Mouse (Mus musculus) heart, embryonic 14.5 days (tissue): Measurements from ENCODE around the gene Ank3. TPM values are rescaled to one million over a fixed set of nuclear protein-coding genes. Genes with fewer than 3 reads are reported as not detected.

ENCODE experiments used
- ATAC-seq: fragments of 200-750 bp; cut with Nextera tagmentation; 2 replicates; pipeline ENCODE4 v1.8.0; 2017; ENCODE audit warnings: low read depth, moderate TSS enrichment; ENCODE audit not compliant: insufficient number of reproducible peaks, insufficient read depth, low FRiP score
- H3K27ac ChIP-seq, 2 experiments: fragments of 200-500 bp in 1 of 2; fragments of 300-500 bp in 1 of 2; sonication (generic) in 1 of 2; replicated peaks in 1 of 2; 2 replicates each; pipeline ENCODE4 v1.5.1; 2012 to 2014; ENCODE audit warnings: low read depth in 2 of 2, low read length in 2 of 2, control low read depth in 1 of 2, mild to moderate bottlenecking in 1 of 2, mixed read lengths in 1 of 2; ENCODE audit not compliant: control insufficient read depth in 1 of 2, insufficient read depth in 1 of 2
- H3K27me3 ChIP-seq: fragments of 300-500 bp; sonication (generic); 2 replicates; pipeline ENCODE4 v1.6.1; 2014; ENCODE audit warnings: mild to moderate bottlenecking, low read length, control low read depth; ENCODE audit not compliant: control insufficient read depth, insufficient read depth
- H3K36me3 ChIP-seq: fragments of 300-500 bp; sonication (generic); 2 replicates; pipeline ENCODE4 v1.6.1; 2014; ENCODE audit warnings: mild to moderate bottlenecking, control low read depth, low read length, mixed read lengths; ENCODE audit not compliant: control insufficient read depth, insufficient read depth
- H3K4me1 ChIP-seq, 2 experiments: fragments of 200-500 bp in 1 of 2; fragments of 300-500 bp in 1 of 2; sonication (generic) in 1 of 2; 2 replicates each; pipeline ENCODE4 v1.6.1; 2012 to 2014; ENCODE audit warnings: low read length in 2 of 2, control low read depth in 1 of 2, mixed read lengths in 1 of 2; ENCODE audit not compliant: control insufficient read depth in 2 of 2, insufficient read depth in 2 of 2
- H3K4me2 ChIP-seq: fragments of 300-500 bp; sonication (generic); 2 replicates; pipeline ENCODE4 v1.6.1; 2014; ENCODE audit warnings: mild to moderate bottlenecking, low read length
- H3K4me3 ChIP-seq, 2 experiments: fragments of 200-500 bp in 1 of 2; fragments of 300-500 bp in 1 of 2; sonication (generic) in 1 of 2; 2 replicates each; pipeline ENCODE4 v1.5.1; 2012 to 2014; ENCODE audit warnings: low read length in 2 of 2, mild to moderate bottlenecking in 2 of 2, control low read depth in 1 of 2, low read depth in 1 of 2, moderate library complexity in 1 of 2; ENCODE audit not compliant: control insufficient read depth in 1 of 2, insufficient read depth in 1 of 2
- H3K9ac ChIP-seq: fragments of 300-500 bp; sonication (generic); 2 replicates; pipeline ENCODE4 v1.6.1; 2014; ENCODE audit warnings: mild to moderate bottlenecking, low read length
- H3K9me3 ChIP-seq: fragments of 300-500 bp; sonication (generic); 2 replicates; pipeline ENCODE4 v1.6.1; 2016; ENCODE audit warnings: low read length, control low read depth; ENCODE audit not compliant: control insufficient read depth
- WGBS: fragments of 180-500 bp; shearing (Covaris S2); extraction: QIAGEN DNeasy Blood & Tissue Kit; methylation state at CpG from one replicate; pipeline ENCODE4 v1.1.7; 2014; 5-methylcytosine and 5-hydroxymethylcytosine counted together
- polyA plus RNA-seq: library from polyadenylated mRNA; unstranded; fragments of >200 nt; fragmentation: Nextera tagmentation; extraction: Ambion mirVana; gene quantifications from 2 replicates; pipeline ENCODE4 v1.2.1, GENCODE M21; 2014

Ank3 gene
- polyA plus RNA-seq, 1 experiment from 2014 or later: 43.2 TPM

DNA sequence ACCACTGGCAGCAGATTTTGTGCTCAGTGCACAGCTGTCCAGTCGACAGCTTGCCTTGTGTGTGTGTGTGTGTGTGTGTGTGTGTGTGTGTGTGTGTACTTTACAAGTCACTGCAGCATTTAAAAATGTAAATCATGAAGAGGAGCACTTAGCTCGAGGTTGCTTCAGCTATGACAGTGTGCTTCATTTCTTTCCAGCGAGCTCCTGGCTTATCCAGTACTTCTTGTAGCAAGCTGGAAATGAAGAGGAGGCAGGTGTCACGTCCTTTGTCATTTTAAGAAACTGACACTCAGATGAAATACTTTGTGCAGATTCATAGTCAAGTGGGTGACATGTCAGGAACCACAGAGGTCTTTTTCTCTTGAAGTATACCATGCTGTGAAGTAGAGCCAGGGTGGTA lies 66.3 kb downstream of the Ank3 start:
- no peaks in the 10 kb centered on the region for H3K27me3 ChIP-seq
- no peaks in the 10 kb centered on the region for H3K9me3 ChIP-seq
- 54% methylated on average over 4 of the region's 4 CpGs for WGBS
- no peak overlapping the region for H3K4me3 ChIP-seq
- H3K4me1 ChIP-seq: no peaks in the 10 kb centered on the region
- ATAC-seq: no peak
- no peak overlapping the region for H3K4me2 ChIP-seq
- no peaks in the 10 kb centered on the region for H3K36me3 ChIP-seq
- H3K9ac ChIP-seq: no peak overlapping the region
- H3K27ac ChIP-seq: no peak overlapping the region

DNA sequence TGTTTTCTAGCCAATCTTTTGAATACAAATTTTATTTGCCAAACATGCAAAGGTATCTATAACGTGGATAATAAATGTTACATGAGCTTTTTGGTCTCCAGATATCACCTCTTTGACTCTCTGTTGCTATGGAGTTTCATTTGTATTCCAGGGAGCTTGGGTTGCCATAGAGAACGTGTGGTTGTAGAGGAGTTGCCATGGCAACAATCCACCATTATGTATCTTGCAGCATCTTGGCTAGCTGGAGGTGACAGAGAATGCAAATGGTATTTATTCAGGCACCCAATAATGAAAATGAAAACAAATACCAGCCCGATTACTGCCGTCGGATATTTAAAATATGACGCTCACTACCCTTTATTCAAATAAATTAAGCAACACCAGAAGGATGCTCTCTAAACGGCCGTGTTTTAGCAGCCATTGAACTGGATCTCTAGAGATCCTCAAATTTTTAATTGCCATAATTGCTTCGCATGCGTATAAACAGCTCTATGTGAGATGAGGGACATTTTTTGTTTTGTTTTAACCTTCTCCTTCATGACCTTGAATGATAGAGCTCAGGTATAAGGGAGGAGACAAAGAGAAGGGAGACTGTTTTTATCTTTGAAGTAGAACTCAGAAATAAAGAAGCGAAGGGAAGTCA lies 67.1 kb downstream of the Ank3 start:
- Histone ChIP-seq H3K27ac (no peak overlapping the region), H3K4me3 (no peak overlapping the region), H3K4me2 (no peak overlapping the region), H3K4me1 (no peaks in the 10 kb centered on the region), H3K27me3 (no peaks in the 10 kb centered on the region), H3K9ac (no peak overlapping the region), H3K36me3 (no peaks in the 10 kb centered on the region), H3K9me3 (no peaks in the 10 kb centered on the region)
- 80% methylated on average over 11 of the region's 11 CpGs for WGBS
- no peak for ATAC-seq

DNA sequence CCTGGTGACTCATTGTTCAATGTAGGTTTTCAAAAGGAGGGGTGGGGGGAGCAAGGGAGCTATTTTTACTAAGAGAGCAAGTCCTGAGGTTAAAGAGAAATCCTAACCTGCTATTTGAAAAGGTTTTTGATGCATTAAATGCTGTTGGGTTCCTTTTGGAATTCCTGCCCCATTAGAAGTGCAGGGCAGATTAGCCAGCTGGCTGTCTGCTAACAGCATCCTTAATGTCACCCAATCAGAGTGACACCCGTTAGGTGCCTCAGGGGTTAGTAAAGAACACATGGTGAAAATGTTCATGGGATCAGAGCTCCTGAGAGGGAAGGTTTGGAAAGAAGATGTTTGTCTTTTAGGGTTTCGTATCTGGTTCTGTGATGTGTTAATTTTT lies 67.6 kb downstream of the Ank3 start:
- ATAC-seq: no peak
- Histone ChIP-seq H3K4me1 (no peaks in the 10 kb centered on the region), H3K4me3 (no peak overlapping the region), H3K9me3 (no peaks in the 10 kb centered on the region), H3K36me3 (no peaks in the 10 kb centered on the region), H3K27me3 (no peaks in the 10 kb centered on the region), H3K27ac (no peak overlapping the region), H3K4me2 (no peak overlapping the region), H3K9ac (no peak overlapping the region)
- 59% methylated on average over 2 of the region's 2 CpGs for WGBS

DNA sequence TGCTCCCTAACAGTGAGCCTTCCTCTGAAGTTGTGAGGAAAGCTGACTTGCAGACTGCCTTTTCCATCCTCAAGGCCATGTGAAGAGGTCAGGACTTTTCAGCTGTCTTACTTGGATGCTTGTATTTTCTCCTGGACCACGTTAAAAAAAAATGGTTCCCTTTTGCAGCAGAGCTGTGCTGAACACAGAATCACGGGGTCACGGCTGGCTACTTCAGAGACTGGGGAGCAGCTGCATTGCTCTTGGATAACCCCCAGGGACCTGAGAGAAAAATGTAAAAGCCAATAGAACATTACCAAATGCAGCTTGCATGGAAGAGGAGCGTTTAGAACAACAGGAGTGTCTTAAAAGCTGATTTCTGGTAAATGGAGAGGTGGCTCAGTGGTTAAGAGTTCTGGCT lies 68.0 kb downstream of the Ank3 start:
- H3K27ac ChIP-seq: no peak overlapping the region
- no peaks in the 10 kb centered on the region for H3K9me3 ChIP-seq
- 64% methylated on average over 4 of the region's 4 CpGs for WGBS
- no peaks in the 10 kb centered on the region for H3K36me3 ChIP-seq
- ATAC-seq: no peak
- no peaks in the 10 kb centered on the region for H3K27me3 ChIP-seq
- no peak overlapping the region for H3K4me2 ChIP-seq
- no peaks in the 10 kb centered on the region for H3K4me1 ChIP-seq
- H3K4me3 ChIP-seq: no peak overlapping the region
- H3K9ac ChIP-seq: no peak overlapping the region

DNA sequence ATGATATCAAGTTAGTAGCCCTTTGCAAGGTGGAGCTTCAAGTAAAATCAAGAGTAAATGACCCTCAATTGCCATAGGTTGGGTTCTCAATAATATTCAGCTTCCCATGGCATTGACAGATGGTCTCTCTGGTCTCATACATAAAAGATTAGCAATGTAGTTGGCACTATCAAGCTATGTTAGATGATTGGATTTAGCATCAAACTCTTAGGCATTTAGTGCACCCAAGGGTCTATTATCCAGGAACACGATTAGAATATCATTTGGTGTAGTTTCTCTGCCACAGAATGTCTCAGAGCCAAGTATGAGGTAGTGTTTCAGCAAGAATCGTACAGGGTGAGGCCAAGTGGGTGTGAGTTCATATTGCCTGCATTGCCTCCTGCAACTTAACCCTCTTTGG lies 68.6 kb downstream of the Ank3 start:
- H3K36me3 ChIP-seq: no peaks in the 10 kb centered on the region
- H3K27me3 ChIP-seq: no peaks in the 10 kb centered on the region
- H3K4me3 ChIP-seq: no peak overlapping the region
- no peak overlapping the region for H3K27ac ChIP-seq
- 63% methylated on average over 2 of the region's 2 CpGs for WGBS
- no peak overlapping the region for H3K9ac ChIP-seq
- no peaks in the 10 kb centered on the region for H3K9me3 ChIP-seq
- H3K4me1 ChIP-seq: no peaks in the 10 kb centered on the region
- H3K4me2 ChIP-seq: no peak overlapping the region
- no peak for ATAC-seq

DNA sequence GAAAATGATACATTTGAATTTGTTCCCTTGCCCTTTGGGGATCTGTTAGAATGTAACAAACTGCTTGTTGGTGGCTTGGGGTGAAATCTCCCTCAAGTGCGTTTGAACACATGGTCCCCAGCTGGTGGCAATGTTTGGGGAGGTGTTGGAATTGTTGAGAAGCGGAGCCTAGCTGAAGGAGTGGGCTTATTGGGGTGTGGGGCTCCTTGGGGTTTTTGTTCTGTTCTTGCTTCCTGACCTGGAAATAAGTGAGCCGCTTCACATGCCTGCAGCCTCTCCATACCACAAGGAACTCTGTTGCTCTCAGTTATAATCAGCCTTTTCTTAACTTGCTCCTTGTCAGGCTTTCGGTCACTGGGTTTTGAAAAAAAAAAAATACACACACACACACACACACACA lies 73.3 kb downstream of the Ank3 start:
- Histone ChIP-seq H3K4me1 (no peaks in the 10 kb centered on the region), H3K9me3 (no peaks in the 10 kb centered on the region), H3K4me3 (no peak overlapping the region), H3K9ac (no peak overlapping the region), H3K36me3 (no peaks in the 10 kb centered on the region), H3K4me2 (no peak overlapping the region), H3K27ac (no peak overlapping the region), H3K27me3 (no peaks in the 10 kb centered on the region)
- WGBS: 77% methylated on average over 4 of the region's 4 CpGs
- ATAC-seq: no peak

DNA sequence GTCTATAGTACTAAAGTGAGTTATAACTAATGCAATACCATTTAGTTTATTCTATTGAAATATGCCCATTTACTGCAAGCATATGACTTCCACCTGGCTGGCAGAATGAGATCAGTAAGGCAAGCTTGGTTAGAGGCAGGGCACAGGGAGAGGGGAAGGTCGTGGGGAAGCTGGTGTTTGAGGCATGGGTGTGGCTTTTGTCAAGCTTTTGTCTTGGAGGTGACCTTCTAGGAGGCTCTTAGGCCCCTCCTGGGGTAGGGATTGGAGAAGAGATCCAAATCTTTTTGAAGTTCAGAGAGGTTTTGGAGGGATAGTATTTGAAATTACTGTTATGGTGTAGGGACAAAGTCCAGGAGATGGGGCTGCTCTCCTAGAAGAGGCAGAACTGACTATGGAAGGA lies 78.3 kb downstream of the Ank3 start:
- Histone ChIP-seq H3K27ac (no peak overlapping the region), H3K4me1 (no peaks in the 10 kb centered on the region), H3K4me3 (no peak overlapping the region), H3K9ac (no peak overlapping the region), H3K9me3 (no peaks in the 10 kb centered on the region), H3K27me3 (no peaks in the 10 kb centered on the region), H3K36me3 (no peaks in the 10 kb centered on the region), H3K4me2 (no peak overlapping the region)
- no peak for ATAC-seq
- 16% methylated on average over 1 of the region's 1 CpGs for WGBS

DNA sequence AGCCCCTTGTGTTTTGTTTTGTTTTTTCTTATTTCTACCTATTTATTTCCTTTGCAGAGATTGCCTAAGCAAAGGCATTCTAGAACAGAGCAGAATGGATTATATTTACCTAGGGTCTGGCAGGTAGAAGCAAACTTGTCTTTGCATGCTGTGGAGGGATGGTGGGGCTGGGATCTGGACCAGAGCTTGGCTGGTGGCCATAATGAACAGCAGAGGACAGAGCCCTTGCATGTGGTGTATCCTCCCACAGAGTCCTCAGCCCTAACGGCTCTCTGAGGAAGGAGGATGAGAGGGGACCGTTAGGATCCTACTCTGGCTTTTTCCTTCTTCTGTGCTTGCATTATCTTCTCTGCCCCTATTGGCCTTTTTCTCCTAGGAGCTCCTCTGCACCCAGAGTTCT lies 79.1 kb downstream of the Ank3 start:
- H3K9ac ChIP-seq: no peak overlapping the region
- no peaks in the 10 kb centered on the region for H3K27me3 ChIP-seq
- no peak overlapping the region for H3K4me2 ChIP-seq
- no peaks in the 10 kb centered on the region for H3K4me1 ChIP-seq
- no peaks in the 10 kb centered on the region for H3K9me3 ChIP-seq
- H3K36me3 ChIP-seq: no peaks in the 10 kb centered on the region
- WGBS: 37% methylated on average over 2 of the region's 2 CpGs
- no peak overlapping the region for H3K27ac ChIP-seq
- H3K4me3 ChIP-seq: no peak overlapping the region
- no peak for ATAC-seq
